Mouse (Mus musculus): Measurements from ENCODE around the gene Gm45208.
A peak's percentile ranks its signal among the peaks of the same experiment; 100 is the strongest.
"Not testable (repeated sequence)": the region's sequence is repeated elsewhere in the genome, so short reads cannot be mapped to it uniquely, and the experiment has no call there.

The Gm45208 gene

DNA sequence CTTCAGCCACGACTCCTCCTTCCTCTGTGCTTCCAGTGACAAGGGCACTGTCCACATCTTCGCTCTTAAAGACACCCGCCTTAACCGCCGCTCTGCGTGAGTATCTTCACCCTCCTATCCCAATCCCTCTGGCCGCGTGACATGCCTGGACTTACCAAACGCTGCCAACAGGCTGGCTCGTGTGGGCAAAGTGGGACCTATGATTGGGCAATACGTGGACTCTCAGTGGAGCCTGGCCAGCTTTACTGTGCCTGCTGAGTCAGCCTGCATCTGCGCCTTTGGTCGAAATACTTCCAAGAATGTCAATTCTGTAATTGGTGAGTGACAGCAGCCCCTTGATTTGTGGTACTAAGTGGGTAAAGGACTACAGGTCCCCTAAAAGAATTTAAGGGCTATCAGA is 5.1 kb downstream of the Gm45208 start:
- DNase-seq (ENCODE audit: low spot score in 2 of 2): no peak

DNA sequence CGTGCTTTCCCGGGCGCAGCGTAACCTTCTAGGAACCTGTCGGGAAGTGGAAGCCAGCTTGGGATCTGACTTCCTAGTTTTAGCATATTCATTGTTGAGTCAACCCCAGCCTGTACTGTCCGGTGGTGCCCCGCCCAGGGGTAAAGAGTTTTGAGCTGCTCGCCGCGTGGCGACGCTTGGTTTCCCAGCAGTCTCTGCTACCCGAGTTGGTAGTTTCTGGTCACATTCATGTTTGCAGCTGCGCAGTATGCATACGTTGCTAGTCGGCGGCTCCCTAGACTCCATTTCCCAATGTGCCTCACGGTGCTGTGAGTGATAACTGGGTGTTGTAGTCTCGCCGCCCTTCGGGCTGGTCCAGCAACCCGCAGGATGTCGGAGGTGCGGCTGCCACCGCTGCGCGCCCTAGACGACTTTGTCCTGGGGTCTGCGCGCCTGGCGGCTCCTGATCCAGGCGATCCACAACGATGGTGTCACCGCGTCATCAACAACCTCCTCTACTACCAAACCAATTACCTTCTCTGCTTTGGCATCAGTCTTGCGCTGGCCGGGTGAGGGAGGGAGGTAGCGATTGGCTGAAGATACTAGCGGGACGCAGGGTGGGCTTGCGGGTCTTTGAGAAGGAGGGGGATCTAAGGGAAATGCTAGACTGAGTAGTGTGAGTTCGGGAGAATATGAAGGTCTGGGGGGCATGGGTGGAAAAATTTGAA is 6.3 kb downstream of the Gm45208 start, which contains the start of gene Praf2:
Gene Praf2 (plus strand): TSS at position 225 of the 707 bp plus-strand sequence.
- DNase-seq (ENCODE audit: low spot score in 2 of 2): peak; percentile 72 to 77

DNA sequence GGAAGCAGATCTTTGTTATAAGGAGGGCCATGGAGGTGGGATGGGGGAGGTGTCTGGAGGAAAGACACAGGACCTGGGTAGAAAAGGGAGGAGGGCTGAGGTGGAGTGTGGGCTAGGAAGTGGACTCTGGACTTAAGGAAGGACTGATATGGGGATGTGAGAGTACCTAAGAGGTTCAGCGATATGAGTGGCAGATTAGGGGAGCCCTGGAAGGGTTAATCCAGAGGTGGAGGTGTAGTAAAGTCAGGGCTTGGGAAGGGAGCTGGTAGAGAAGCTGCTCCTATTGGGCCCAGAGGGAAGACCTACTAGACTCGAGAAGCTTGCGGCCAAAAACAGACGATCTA is 6.8 kb downstream of the Gm45208 start:
- no peak for DNase-seq (ENCODE audit: low spot score in 2 of 2)

DNA sequence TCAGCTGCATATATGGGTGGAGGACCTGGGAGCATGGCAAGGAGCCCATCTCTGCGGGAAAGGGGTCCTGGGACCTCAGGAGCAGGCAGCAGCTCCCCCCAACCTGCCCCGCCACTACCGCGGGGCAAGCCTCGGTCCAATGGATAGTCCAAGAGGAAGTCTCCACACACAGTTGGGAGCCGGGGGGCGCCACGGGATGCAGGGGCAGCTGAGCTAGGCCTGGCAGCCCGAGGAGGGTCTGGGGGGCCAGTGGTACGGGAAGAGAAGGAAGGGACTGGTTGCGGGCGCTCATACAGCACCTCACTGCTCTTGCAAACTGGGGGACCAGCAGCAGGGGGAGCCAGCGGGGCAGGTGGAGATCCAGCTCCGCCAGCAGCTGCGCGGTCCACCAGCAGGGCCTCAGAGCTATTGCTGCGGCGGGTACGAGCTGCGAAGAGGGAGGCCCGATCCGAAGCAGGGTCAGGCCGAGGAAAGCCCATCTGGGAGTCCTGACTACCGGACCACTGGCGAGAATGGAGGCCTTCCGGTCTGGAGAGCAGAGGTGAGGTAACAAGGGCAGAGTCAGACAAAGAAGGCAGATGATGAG is 11.6 kb downstream of the Gm45208 start:
- peak; percentile 84 to 93 for DNase-seq (ENCODE audit: low spot score in 2 of 2)

DNA sequence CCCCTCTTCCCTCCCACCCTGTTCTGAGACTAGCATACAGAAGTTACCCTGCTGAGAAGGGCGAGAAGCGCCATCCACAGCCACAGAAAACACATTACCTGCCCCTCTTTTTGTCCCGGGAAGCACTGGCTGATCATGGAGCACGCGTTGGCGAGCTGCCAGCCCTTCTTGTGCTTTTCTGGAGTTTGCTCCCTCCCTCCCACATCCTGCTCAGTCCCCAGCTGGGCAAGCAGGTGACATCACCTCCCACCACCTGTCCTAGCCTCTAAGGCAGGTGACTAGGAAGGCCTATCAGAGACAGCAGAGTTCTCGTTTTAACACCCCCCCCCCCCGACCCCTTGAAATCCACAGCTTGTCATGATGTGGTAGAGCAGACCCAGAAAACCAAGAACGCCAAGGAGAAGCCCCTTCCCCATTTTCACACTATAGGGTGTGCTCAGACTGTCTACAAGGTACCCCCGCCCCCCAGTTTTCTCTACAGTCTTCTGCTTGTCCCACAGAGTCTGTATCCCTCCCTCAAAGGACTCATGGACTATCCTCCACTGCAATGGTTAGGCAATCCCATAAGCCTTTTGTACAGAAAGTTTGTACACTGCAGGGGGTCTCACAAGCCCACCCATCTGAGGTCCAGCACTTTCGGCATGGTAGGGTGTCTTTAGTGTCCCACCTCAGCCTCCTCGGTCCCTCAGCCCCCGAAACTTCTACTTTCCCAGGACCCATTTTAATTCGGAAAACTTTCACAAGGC is 17.5 kb downstream of the Gm45208 start:
- no peak for DNase-seq (ENCODE audit: low spot score in 2 of 2)

DNA sequence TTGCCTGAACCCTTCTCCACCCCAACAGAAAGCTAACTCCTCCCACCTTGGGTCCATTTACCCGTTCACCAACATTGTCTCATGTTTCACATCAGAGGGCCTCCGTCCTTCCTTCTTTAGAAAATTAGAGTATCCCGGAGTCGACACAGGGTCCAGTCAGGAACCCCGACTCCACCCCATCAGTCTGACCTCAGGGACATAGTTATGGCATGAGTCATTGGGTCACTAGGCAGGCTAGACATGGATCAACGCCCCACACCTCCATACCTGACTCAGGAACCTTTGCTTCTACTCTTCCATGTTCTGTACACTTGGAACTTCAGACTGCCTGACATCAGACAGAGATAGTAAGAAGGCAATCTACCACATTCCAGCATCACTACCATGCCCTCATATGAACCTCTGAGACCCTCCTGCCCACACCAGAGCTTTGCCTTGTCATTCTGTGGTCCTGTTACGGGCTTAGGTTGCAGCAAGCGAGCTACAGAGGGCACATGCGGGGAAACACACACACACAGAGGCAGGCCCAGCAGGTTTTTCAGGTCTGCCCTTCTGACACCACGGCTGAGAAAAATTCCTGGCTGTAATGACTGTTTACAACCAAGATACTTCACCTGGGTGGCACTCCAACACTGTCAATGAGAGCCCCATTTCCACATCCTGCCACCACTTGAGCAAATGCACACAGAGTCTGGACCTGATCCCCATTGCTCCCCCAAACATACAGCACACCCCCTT is 18.2 kb downstream of the Gm45208 start:
- DNase-seq (ENCODE audit: low spot score in 2 of 2): no peak

DNA sequence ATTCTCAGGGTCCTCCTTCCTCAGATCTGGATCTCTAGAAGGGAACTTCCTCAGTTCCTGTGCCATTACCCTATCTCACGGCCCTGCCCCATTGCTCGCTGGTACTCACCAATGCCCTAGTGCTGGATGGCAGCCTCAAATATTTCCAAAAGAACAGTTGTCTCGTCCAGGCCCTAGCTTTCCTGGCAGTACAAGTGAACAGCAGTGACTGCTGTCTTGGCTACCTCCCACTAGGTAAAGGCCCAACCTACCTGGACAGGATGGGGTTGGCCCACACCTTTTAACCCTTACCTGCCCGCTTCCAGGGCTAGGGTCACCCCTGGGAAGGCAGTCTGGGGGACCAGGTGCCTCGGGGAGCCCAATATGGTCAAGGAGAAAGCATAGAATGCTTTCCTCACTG is 19.1 kb downstream of the Gm45208 start:
- DNase-seq (ENCODE audit: low spot score in 2 of 2): no peak

DNA sequence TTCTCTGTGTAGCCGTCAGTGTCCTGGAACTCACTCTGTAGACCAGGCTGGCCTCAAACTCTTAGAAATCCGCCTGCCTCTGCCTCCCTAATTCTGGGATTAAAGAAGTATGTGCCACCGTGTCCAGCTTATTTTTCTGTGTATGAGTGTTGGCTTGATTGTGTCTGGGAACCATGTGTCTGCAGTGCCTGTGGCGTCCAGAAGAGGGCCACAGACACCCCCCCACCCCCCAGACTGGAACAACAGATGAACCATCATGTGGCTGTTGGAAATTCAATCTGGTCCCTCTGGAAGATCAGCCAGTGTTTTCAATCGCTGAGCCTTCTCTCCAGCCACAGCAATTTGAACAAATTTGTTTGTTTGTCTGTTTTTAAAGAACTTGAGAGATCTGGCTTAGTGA is 21.4 kb downstream of the Gm45208 start:
- DNase-seq (ENCODE audit: low spot score in 2 of 2): no peak

DNA sequence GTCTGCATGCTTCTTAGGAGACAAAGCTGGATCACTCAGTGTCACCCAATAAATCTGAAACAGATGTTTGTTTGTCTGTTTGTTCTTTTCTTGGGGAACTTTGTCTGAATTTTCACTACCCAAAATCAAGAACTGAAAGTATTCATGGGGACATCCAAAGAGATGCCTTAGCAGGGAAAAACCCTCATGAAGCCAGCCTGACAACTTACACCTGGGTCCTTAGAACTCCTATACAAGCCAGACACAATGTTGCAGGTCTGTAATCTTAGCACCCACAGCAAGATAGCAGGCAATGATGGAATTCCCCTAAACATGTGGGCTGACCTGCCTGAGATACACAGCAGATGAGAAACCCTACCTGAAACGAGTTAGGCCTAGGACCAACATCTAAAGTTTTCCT is 22.9 kb downstream of the Gm45208 start:
- no peak for DNase-seq (ENCODE audit: low spot score in 2 of 2)

DNA sequence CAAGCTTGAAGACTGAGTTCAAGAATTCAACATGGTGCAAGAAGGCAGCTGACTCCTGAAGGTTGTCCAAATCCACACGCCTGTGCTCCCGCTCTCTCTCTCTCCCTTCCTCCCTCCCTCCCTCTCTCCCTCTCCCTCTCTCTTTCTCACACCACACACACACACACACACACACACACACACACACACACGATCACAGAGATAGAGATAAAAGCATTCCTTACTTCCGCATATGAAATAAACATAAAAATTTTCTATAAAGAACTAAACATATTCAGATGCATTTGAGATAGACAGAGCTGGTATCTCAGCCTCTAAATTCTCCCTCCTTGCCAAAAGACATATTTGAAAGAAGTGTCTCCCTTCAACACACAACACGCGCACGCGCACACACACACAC is 23.4 kb downstream of the Gm45208 start:
- DNase-seq (ENCODE audit: low spot score in 2 of 2): no peak

DNA sequence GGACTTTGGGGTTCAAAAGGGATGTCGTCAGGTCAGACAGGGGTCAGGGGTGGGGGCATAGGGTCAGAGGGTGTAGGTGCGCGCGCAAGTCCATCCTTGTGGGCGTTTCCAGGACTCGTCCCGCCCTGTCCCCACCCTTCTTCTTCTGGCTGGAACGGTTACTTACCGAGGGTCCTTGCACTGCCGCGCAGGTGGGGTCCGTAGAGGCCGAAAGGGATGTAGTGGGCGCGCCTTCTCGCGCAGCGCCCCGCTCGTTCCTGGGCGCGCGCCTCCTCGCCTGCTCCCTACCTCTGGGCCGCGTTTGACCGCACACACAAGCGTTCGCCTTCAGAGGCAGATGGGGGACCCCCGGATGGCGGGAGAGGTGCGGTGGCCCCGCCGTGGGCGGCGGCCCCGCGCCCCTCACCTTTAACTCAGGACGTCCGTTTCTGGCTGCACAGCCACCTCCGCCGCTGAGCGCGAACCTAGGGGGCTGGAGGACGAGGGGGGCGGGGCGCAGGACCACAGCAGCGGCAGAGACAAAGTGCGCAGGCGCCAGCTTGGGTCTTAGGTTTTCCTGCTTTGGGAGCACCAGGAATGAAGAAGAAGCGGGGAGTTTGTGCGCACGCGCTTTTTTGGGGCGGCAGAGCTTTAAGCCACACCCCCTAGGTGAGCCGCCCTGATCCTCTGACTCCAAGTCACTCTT is 28.5 kb downstream of the Gm45208 start, which contains the start of gene Ccdc120:
Gene Ccdc120 (minus strand): TSS at position 474 of the 685 bp plus-strand sequence.
- no peak for DNase-seq (ENCODE audit: low spot score in 2 of 2)

DNA sequence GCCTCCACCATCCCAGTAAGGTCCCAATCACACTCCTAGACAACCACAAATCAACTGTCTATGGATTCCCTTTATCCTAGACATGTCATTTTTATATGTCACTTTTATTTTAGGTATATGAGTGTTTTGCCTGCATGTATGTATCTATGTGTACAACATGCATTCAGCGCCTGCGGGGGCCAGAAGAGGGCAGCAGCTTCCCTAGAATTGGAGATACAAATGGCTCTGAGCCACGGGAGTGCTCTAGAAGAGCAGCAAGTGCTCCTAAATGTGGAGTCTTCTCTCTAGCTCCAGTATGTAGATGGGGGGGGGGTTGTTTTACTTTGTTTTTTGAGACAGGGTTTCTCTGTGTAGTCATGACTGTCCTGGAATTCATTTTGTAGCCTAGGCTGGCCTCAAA is 31.6 kb downstream of the Gm45208 start:
- DNase-seq (ENCODE audit: low spot score in 2 of 2): not testable (repeated sequence)

DNA sequence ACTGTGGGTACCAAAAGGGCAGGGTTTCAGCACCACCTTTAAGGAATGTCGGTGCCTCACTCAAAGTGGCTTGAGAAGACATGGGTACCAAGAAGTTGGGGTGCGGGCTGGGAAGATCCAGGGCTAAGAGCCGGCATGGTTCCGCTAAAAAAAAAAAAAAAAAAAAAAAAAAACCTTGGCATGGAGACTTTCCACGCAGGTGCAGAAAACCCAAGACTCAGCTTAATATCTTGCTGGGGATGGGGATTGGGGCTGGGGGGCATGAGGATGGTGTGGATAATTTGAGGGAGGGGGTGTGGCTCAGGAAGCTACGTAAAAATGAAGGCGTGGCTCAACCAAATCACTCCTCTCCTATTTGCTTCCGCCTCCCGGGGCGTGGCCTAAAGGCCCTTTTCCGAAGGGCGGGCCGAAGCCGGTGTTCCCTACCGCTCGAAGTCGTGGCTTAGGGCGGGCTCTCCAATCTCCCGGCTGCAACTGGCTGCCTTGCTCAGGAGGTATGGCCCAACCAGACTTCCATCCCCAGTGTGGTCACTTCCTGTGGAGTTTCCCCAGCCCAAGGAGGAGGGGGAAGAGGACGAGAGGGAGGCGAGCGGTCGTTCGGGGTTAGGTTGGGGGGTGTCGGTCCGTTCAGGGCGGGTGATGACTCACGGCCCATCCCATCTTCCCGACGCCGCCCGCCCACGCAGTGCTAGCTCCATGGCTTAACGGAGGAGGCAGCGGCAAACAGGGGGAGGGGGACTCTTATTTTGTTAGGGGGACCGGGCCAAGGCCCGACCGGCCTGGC is 40.3 kb downstream of the Gm45208 start, which contains the start of gene Tfe3:
Gene Tfe3 (plus strand): TSS at position 424 of the 784 bp plus-strand sequence.
- peak; percentile 88 to 89 for DNase-seq (ENCODE audit: low spot score in 2 of 2)

DNA sequence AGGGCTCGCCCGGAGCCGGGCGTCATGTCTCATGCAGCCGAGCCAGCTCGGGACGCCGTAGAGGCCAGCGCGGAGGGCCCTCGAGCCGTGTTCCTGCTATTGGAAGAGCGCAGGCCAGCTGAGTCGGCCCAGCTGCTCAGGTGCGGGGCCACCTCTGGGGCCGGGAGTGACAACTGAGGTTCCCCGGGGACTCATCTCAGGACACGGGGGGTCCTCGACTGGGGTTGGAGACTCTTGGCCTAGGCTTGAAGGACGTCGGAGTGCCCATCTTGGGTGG is 40.8 kb downstream of the Gm45208 start:
- DNase-seq (ENCODE audit: low spot score in 2 of 2): no peak

DNA sequence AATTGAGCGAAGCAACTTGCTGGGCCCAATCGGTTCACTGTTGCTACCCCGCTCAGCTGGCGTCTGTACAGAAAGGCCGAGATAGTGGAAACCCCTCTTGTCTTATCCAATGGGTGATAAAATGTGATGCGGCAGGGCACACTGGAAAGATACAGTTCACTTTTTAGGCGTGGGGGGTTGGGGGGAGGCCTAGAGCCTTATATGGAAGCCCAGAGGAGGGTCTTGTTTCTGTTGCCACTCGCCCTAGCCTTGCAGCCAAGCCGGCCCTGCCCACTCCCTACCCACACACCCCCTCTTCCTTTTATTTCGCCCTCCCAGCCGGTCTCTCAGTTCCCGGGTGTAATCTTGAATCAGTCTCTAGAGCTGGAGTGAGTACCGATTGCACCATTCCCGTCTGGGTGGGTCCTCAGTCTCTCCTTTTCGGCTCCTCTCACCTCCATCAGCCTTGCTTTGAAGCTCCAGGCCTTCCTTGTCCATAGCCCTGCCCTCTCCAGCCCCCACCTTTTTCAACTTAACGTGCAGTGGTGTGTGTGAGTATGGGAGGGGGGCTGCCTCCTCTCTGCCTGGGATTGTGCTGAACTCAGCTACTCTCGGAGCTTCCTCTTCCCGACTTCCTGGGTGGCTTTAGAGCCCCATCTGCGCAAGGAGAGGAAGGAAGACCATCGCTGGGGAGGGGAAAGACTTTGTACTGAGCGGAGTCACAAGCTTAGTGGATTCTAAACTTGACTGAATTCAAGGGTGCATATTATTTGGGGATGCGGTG is 41.8 kb downstream of the Gm45208 start:
- peak; percentile 16 to 65 for DNase-seq (ENCODE audit: low spot score in 2 of 2)

DNA sequence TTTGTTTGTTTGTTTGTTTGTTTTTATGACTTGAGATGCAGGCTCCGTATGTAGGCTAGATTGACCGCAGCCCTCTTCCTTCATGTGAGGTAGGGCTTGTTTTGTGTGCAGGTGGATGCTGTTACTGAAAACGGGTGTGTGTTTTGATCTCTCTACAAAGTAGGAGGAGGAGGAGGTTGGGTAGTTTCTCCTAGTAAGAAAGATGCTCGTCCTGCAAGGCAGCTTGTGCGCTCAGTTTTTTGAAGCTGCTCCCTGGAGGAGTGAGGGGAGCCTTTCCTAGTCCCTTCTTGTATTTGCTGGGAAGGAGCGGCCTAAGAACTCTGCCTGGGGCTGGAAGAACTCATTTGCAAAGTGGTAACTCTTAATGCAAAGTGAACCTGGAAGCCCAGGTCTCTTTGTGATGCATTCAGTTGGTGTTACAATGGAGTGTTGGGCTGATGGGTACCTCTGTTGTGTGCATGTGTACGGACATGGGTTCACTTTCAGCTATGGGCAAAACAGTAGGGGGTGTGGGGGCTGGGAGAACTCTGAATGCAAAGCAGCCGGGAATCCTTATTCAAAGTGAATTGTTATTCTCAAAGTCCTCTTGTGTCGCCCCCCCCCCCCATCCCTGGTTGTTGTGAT is 42.7 kb downstream of the Gm45208 start:
- no peak for DNase-seq (ENCODE audit: low spot score in 2 of 2)

DNA sequence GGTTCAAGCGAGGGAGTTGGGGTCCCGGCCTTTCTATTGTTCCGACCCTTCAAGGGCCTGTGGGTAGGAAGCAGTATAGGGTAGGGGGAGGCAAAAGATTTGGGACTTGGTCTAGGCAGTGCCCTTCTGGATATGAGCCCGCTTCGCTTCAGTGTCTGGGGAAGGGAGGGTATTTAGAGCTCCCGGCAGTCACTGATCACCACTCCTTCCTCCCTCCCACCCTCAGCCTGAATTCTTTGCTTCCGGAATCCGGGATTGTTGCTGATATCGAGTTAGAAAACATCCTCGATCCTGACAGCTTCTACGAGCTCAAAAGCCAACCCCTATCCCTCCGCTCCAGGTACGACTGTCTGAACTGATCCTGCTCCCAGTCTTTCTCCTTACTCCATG is 43.2 kb downstream of the Gm45208 start:
- no peak for DNase-seq (ENCODE audit: low spot score in 2 of 2)

DNA sequence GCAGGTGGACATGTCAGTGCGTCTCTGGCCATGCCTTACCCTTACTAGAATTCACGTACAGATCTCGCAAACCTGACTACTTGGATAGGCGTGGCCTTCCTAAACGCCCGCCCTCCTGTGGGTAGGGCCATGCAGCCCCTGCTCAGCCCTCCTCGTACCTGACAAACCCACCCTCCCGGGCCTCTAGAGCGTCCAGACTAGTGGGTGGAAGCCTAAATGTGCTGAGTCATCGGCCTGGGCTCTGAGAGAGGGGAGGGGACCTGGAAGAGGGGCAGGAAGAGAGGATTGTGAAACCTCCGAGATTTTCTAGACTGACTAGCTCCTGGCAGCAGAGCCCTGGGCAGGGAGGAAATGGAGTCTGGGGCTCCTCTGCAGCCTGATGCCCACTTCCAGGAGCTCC is 43.7 kb downstream of the Gm45208 start:
- peak; percentile 30 to 68 for DNase-seq (ENCODE audit: low spot score in 2 of 2)

DNA sequence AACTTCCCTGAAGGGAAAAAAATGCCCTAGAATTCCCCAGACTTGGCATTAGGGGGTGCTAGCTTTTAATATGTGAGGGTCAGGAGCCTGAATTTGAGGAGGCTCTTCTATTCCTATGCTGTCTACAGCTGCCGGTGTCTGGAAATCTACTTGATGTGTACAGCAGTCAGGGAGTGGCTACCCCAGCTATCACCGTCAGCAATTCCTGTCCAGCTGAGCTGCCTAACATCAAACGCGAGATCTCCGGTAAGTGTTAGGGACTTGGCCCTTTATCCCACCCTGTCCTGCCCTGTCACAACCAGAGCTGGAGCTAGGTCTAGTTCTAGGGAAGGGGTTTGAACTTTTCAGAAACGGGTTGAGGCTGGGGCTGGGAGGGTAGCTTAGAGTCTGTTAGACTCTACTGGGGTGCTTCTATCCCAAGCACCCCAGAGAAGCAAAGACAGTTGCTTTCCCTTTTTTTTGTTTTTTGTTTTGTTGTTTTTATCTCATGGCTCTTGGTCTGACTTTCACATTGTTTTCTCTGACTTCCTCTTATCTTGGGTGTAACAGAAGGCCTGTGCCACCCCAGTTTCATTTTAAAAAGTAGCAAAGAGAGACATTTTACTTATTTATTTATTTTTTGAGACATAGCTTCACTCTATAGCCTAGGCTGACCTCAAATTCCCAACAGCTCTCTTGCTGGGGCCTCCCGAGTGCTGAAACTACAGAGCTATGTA is 47.4 kb downstream of the Gm45208 start:
- no peak for DNase-seq (ENCODE audit: low spot score in 2 of 2)

Measured in spleen, postnatal 4 days (tissue).